Mouse (Mus musculus): Measurements from ENCODE around the gene Fkbp9.

DNA sequence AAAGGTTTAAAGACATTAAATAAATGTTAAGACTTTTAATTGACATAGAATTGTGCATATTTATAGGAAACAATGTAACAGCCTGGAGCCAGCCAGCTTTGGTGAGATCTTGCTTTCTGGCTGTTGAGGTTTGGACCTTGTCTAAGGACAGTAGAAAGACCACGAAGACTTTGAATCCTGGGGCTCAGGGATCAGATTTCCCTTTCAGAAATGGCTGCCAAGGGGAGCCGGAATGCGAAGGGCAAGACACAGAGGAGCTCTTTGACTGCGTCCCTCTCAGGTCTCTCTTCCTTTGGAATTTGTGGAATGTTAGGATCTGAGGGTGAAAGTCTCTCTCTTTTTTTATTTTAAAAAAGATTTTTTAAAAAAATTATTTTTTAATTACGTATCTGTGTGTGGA is 2.9 kb downstream of the Fkbp9 start:
- TF ChIP-seq MAFK (IDR thresholded peaks at IDR 0.05; ENCODE audit: insufficient read depth, low read depth, low read length) (no peak), CHD2 (IDR thresholded peaks at IDR 0.05; ENCODE audit: low read depth, low read length) (no peak), ZC3H11A (IDR thresholded peaks at IDR 0.05; ENCODE audit: borderline replicate concordance, low read depth, low read length) (no peak)

All from ES-E14 (cell line).